Mouse (Mus musculus) olfactory bulb, adult 2 months (tissue): ENCODE measurements around the gene Zdhhc14.

Experiments used
- CTCF ChIP-seq: fragments of 200-500 bp; IDR thresholded peaks from 2 replicates; pipeline ENCODE4 v1.5.1; 2012; ENCODE audit warnings: low read depth, mild to moderate bottlenecking, low read length, moderate library complexity; ENCODE audit not compliant: insufficient read depth
- POLR2A ChIP-seq: fragments of 200-500 bp; IDR thresholded peaks from 2 replicates; pipeline ENCODE4 v1.6.1; 2012; ENCODE audit warnings: mild to moderate bottlenecking, low read depth, low read length, moderate library complexity; ENCODE audit not compliant: insufficient read depth

DNA sequence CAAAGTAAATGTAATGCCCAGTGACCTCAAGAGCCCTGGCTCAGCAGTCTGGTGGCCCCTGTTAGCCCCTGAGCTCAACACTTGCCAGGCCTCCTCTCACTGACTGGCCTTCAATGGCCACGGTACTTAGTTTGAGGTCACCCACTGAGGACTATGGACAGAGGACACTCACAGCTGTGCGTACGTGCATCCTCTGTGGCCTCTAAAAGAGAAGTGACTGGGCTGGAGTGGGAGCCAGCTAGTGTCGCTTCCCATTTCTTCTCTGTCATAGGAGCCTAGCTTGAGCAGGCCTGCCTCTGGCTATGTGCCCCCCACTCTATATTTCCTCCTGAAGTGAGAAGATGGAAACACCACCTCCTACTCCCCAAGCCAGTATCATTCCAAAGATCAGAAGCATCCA is 273.4 kb downstream of the Zdhhc14 start:
- TF ChIP-seq POLR2A (no peak), CTCF (no peak)
